Mouse (Mus musculus) forebrain, embryonic 12.5 days (tissue): Measurements from ENCODE around the gene Dpp10. TPM values are rescaled to one million over a fixed set of nuclear protein-coding genes. Genes with fewer than 3 reads are reported as not detected.

Experiments used
- ATAC-seq: fragments of 200-750 bp; cut with Nextera tagmentation; 2 replicates; pipeline ENCODE4 v1.8.0; 2017; ENCODE audit warnings: moderate TSS enrichment; ENCODE audit not compliant: low FRiP score
- H3K27ac ChIP-seq: fragments of 300-500 bp; sonication (generic); 2 replicates; pipeline ENCODE4 v1.5.1; 2016; ENCODE audit warnings: mild to moderate bottlenecking
- H3K27me3 ChIP-seq: fragments of 300-500 bp; sonication (generic); 2 replicates; pipeline ENCODE4 v1.6.1; 2016; ENCODE audit warnings: mild to moderate bottlenecking
- H3K36me3 ChIP-seq: fragments of 300-500 bp; sonication (generic); replicated peaks from 2 replicates; pipeline ENCODE4 v1.6.1; 2016; ENCODE audit warnings: mild to moderate bottlenecking
- H3K4me1 ChIP-seq: fragments of 300-500 bp; sonication (generic); 2 replicates; pipeline ENCODE4 v1.6.1; 2016
- H3K4me2 ChIP-seq: fragments of 300-500 bp; sonication (generic); 2 replicates; pipeline ENCODE4 v1.6.1; 2016; ENCODE audit warnings: mild to moderate bottlenecking, moderate library complexity
- H3K4me3 ChIP-seq: fragments of 300-500 bp; sonication (generic); replicated peaks from 2 replicates; pipeline ENCODE4 v1.5.1; 2016; ENCODE audit warnings: mild to moderate bottlenecking
- H3K9ac ChIP-seq: fragments of 300-500 bp; sonication (generic); 2 replicates; pipeline ENCODE4 v1.6.1; 2016; ENCODE audit warnings: mild to moderate bottlenecking
- H3K9me3 ChIP-seq: fragments of 300-500 bp; sonication (generic); 2 replicates; pipeline ENCODE4 v1.6.1; 2016
- WGBS: fragments of 180-500 bp; shearing (Covaris S2); methylation state at CpG from one replicate; pipeline ENCODE4 v1.1.7; 2016; 5-methylcytosine and 5-hydroxymethylcytosine counted together
- polyA plus RNA-seq: library from polyadenylated mRNA; unstranded; fragments of >200 nt; fragmentation: Nextera tagmentation; extraction: Ambion mirVana; gene quantifications from 2 replicates; pipeline ENCODE4 v1.2.1, GENCODE M21; 2016

The Dpp10 gene
- polyA plus RNA-seq, 1 experiment from 2014 or later: 0.77 TPM

GRCm38 (mm10) chr1:123846881-123847280 lies 198.5 kb downstream of the Dpp10 start:
- Histone ChIP-seq H3K9ac (no peak overlapping the region), H3K27me3 (no peaks in the 10 kb centered on the region), H3K9me3 (no peaks in the 10 kb centered on the region), H3K4me3 (no peak overlapping the region), H3K36me3 (no peaks in the 10 kb centered on the region), H3K4me1 (no peaks in the 10 kb centered on the region), H3K27ac (no peak overlapping the region), H3K4me2 (no peak overlapping the region)
- no peak for ATAC-seq
- WGBS: 85% methylated on average over 3 of the region's 3 CpGs

- H3K27me3 ChIP-seq: no peaks in the 10 kb centered on the region
- no peaks in the 10 kb centered on the region for H3K9me3 ChIP-seq
- H3K36me3 ChIP-seq: no peaks in the 10 kb centered on the region
- WGBS: 22% methylated on average over 1 of the region's 1 CpGs
- ATAC-seq: no peak
- no peak overlapping the region for H3K27ac ChIP-seq
- no peaks in the 10 kb centered on the region for H3K4me1 ChIP-seq
- H3K4me2 ChIP-seq: no peak overlapping the region
- H3K4me3 ChIP-seq: no peak overlapping the region
- H3K9ac ChIP-seq: no peak overlapping the region
Measured at GRCm38 (mm10) chr1:123801206-123801605, 244.2 kb downstream of the Dpp10 start.

DNA sequence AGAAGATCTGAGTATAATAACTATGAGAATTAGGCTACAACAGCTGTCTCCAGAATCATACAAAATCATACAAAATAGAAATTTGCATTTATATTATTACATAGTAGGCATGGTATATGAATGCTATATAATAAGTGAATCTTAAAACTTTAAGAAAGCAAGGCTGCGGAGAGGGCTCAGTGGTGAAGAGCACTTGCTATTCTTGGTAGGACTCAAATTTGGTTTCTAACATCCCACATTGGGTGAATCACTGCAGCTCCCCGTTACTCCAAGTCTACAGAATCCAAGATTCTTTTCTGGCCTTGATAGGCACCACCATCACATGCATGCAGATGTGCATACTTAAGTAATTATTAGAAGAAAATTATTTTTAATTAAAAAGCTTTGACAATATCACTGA lies 279.8 kb downstream of the Dpp10 start:
- no peaks in the 10 kb centered on the region for H3K36me3 ChIP-seq
- H3K27me3 ChIP-seq: no peaks in the 10 kb centered on the region
- no peak overlapping the region for H3K4me2 ChIP-seq
- no peak overlapping the region for H3K9ac ChIP-seq
- no peak overlapping the region for H3K27ac ChIP-seq
- no peak overlapping the region for H3K4me3 ChIP-seq
- no peaks in the 10 kb centered on the region for H3K4me1 ChIP-seq
- WGBS: 92% methylated on average over 2 of the region's 2 CpGs
- ATAC-seq: no peak
- no peaks in the 10 kb centered on the region for H3K9me3 ChIP-seq

GRCm38 (mm10) chr1:123762272-123762671 lies 283.1 kb downstream of the Dpp10 start:
- no peak overlapping the region for H3K4me2 ChIP-seq
- no peak for ATAC-seq

DNA sequence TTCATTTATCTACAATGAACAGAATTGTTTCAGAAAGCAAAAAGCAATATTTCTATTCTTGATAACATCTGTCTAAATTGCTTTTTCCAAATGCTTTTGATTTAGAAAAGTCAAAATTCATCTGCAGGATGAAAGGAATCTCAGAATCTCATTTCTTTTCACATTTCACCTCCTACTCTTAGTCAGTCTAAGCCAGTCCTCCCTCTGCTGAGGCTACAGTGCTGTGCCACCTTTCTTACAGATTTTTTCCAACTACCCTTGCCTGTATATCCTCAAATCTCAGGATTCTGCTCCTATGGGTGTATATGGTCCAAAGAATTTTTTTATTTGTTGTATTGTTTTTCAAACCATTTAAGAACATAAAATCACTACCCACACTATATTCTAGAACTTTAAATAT lies 289.3 kb downstream of the Dpp10 start:
- Histone ChIP-seq H3K4me1 (no peaks in the 10 kb centered on the region), H3K27me3 (no peaks in the 10 kb centered on the region), H3K4me2 (no peak overlapping the region), H3K9me3 (no peaks in the 10 kb centered on the region), H3K36me3 (no peaks in the 10 kb centered on the region), H3K27ac (no peak overlapping the region), H3K4me3 (no peak overlapping the region), H3K9ac (no peak overlapping the region)
- no peak for ATAC-seq

More at GRCm38 (mm10) chr1:123762272-123762671, 283.1 kb downstream of the Dpp10 start:
- no peak overlapping the region for H3K9ac ChIP-seq
- 88% methylated on average over 3 of the region's 3 CpGs for WGBS
- no peaks in the 10 kb centered on the region for H3K27me3 ChIP-seq
- H3K27ac ChIP-seq: no peak overlapping the region
- H3K36me3 ChIP-seq: no peaks in the 10 kb centered on the region
- H3K4me3 ChIP-seq: no peak overlapping the region
- H3K9me3 ChIP-seq: no peaks in the 10 kb centered on the region
- H3K4me1 ChIP-seq: no peaks in the 10 kb centered on the region

- no peak overlapping the region for H3K4me2 ChIP-seq
- no peak overlapping the region for H3K27ac ChIP-seq
- no peaks in the 10 kb centered on the region for H3K9me3 ChIP-seq
- no peaks in the 10 kb centered on the region for H3K27me3 ChIP-seq
- H3K36me3 ChIP-seq: no peaks in the 10 kb centered on the region
- ATAC-seq: no peak
- 77% methylated on average over 3 of the region's 3 CpGs for WGBS
- no peak overlapping the region for H3K4me3 ChIP-seq
- H3K9ac ChIP-seq: no peak overlapping the region
- H3K4me1 ChIP-seq: no peaks in the 10 kb centered on the region; the same call in 1 of the 2 replicates
Measured at GRCm38 (mm10) chr1:123707292-123707691, 338.1 kb downstream of the Dpp10 start.

- Histone ChIP-seq H3K27me3 (no peaks in the 10 kb centered on the region), H3K4me3 (no peak overlapping the region), H3K27ac (no peak overlapping the region), H3K4me1 (no peaks in the 10 kb centered on the region), H3K9ac (no peak overlapping the region), H3K36me3 (no peaks in the 10 kb centered on the region), H3K9me3 (no peaks in the 10 kb centered on the region), H3K4me2 (no peak overlapping the region)
- no peak for ATAC-seq
- WGBS: 78% methylated on average over 2 of the region's 2 CpGs
Measured at GRCm38 (mm10) chr1:123658409-123658808, 386.9 kb downstream of the Dpp10 start.

DNA sequence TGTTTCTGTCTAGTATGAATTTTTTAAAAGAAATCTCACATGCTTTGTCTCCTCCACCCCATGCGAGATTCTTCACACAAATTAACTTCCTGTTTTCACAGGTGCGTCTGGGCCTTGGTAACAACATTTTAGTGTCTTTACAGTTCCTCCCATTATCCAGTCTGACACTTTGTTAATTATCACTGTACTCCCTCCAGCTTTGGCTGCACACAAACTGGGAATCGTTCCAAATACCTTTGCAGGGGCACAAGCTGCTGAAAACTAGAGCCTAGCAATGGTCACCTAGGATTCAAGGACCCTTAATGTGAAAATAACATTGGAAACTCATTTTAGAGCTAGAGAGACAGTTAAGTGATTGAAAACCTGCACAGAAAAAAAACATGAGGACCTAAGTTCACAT lies 388.8 kb downstream of the Dpp10 start:
- Histone ChIP-seq H3K36me3 (no peaks in the 10 kb centered on the region), H3K4me2 (no peak overlapping the region), H3K9me3 (no peaks in the 10 kb centered on the region), H3K4me1 (no peaks in the 10 kb centered on the region), H3K9ac (no peak overlapping the region), H3K4me3 (no peak overlapping the region), H3K27ac (no peak overlapping the region), H3K27me3 (no peaks in the 10 kb centered on the region)
- WGBS: 55% methylated on average over 3 of the region's 3 CpGs
- ATAC-seq: no peak

- H3K4me3 ChIP-seq: no peak overlapping the region
- ATAC-seq: no peak
- H3K36me3 ChIP-seq: no peaks in the 10 kb centered on the region
- H3K27me3 ChIP-seq: no peaks in the 10 kb centered on the region
- H3K4me1 ChIP-seq: no peaks in the 10 kb centered on the region
- H3K4me2 ChIP-seq: no peak overlapping the region
- WGBS: 86% methylated on average over 1 of the region's 1 CpGs
- H3K9ac ChIP-seq: no peak overlapping the region
- no peak overlapping the region for H3K27ac ChIP-seq
- no peaks in the 10 kb centered on the region for H3K9me3 ChIP-seq
Measured at GRCm38 (mm10) chr1:123637897-123638296, 407.5 kb downstream of the Dpp10 start.

- H3K4me1 ChIP-seq: no peaks in the 10 kb centered on the region
- no peak overlapping the region for H3K4me2 ChIP-seq
- H3K27ac ChIP-seq: no peak overlapping the region
- H3K9me3 ChIP-seq: no peaks in the 10 kb centered on the region
- ATAC-seq: no peak
- 88% methylated on average over 3 of the region's 3 CpGs for WGBS
- H3K36me3 ChIP-seq: no peaks in the 10 kb centered on the region
- H3K4me3 ChIP-seq: no peak overlapping the region
- H3K9ac ChIP-seq: no peak overlapping the region
- no peaks in the 10 kb centered on the region for H3K27me3 ChIP-seq
Measured at GRCm38 (mm10) chr1:123628268-123628667, 417.1 kb downstream of the Dpp10 start.

DNA sequence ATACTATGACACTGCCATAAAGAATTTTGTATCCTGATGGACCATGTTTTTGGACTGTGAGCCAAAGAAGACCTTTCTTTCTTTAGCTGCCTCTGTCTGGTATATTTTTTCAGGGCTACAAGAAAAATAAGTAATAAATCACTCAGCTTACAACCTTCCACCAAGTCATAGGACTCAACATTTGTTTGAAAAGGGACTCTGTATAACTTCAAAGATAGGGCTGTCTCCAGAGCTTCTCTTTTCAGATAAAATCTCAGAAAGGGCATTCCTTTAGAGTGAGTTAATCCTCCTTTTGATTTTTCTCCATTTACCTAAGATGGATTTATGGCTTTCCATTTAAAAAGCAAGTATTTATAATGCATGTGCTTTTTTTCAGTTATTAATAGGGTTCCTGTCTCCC lies 460.5 kb downstream of the Dpp10 start:
- no peak overlapping the region for H3K4me3 ChIP-seq
- no peak overlapping the region for H3K27ac ChIP-seq
- no peaks in the 10 kb centered on the region for H3K9me3 ChIP-seq
- no peaks in the 10 kb centered on the region for H3K27me3 ChIP-seq
- no peak overlapping the region for H3K4me2 ChIP-seq
- H3K9ac ChIP-seq: no peak overlapping the region
- no peak for ATAC-seq
- H3K36me3 ChIP-seq: no peaks in the 10 kb centered on the region
- H3K4me1 ChIP-seq: no peaks in the 10 kb centered on the region

DNA sequence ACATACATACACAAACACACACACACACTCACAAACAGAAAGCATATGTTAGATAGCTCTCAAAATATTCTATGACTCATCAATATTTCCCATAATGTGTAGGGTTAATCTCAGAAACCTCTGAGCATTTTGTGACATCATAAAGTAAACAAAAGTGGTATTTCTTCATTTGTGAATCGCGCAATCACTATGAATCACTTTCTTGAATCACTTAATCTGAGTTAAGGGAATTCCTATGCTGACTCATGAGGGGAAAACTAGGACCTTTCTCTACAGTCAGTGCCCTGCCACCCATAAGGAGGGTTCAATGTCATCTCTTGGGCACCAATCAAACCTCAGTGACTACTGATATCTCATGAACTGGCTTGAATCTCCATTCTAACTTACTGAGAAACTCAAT lies 465.2 kb downstream of the Dpp10 start:
- 92% methylated on average over 2 of the region's 2 CpGs for WGBS
- Histone ChIP-seq H3K4me3 (no peak overlapping the region), H3K9me3 (no peaks in the 10 kb centered on the region), H3K36me3 (no peaks in the 10 kb centered on the region), H3K27me3 (no peaks in the 10 kb centered on the region), H3K4me2 (no peak overlapping the region), H3K9ac (no peak overlapping the region), H3K4me1 (no peaks in the 10 kb centered on the region), H3K27ac (no peak overlapping the region)
- ATAC-seq: no peak

DNA sequence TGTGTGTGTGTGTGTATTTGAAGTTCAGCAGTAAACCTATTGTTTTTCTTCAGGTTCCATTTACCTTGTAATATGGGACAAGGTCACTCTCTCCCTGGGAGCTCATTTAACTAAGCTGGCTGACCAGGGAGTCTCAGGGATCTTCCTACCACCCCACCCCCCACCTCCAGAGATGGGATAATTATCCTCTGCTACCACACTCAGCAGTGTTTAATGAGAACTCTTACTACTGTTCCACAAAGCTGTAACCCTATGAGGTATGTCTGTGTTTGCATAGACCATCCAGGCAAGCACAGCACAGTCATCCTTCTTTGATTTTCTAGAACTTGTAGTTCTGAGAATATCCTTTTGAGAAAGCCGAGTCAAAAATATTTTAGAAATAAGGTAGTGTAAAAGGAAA lies 471.6 kb downstream of the Dpp10 start:
- no peaks in the 10 kb centered on the region for H3K36me3 ChIP-seq
- no peak; the same call in 1 of the 2 replicates for ATAC-seq

GRCm38 (mm10) chr1:123542496-123542895 lies 502.9 kb downstream of the Dpp10 start:
- whole genome bisulfite sequencing: 90% methylated on average over 1 of the region's 1 CpGs
- Histone ChIP-seq H3K36me3 (no peaks in the 10 kb centered on the region), H3K27ac (no peak overlapping the region), H3K4me1 (no peaks in the 10 kb centered on the region), H3K9me3 (no peaks in the 10 kb centered on the region), H3K4me2 (no peak overlapping the region), H3K4me3 (no peak overlapping the region), H3K27me3 (no peaks in the 10 kb centered on the region), H3K9ac (no peak overlapping the region)
- ATAC-seq: no peak

More for the DNA sequence above, 471.6 kb downstream of the Dpp10 start:
- Histone ChIP-seq H3K27ac (no peak overlapping the region), H3K9me3 (no peaks in the 10 kb centered on the region), H3K4me3 (no peak overlapping the region), H3K4me2 (no peak overlapping the region), H3K4me1 (no peaks in the 10 kb centered on the region), H3K27me3 (no peaks in the 10 kb centered on the region), H3K9ac (no peak overlapping the region)
- 85% methylated on average over 1 of the region's 1 CpGs for WGBS
